Mouse (Mus musculus): ENCODE measurements at regions not wholly inside any gene's neighbourhood (a gene's known extent, or its start where the extent isn't known, plus 50 kb on each side); places are given as distances from the start of the nearest gene placed in this dataset.

- TF ChIP-seq POLR2A (IDR thresholded peaks at IDR 0.05; ENCODE audit: borderline replicate concordance, extremely low read depth, low read depth, low read length) = no peak
- no peak for TF ChIP-seq CTCF (IDR thresholded peaks at IDR 0.05; ENCODE audit: insufficient read depth, low read length)
These were observed 171.0 kb upstream of the Ctnnb1 start for GRCm38 (mm10) chr9:120758003-120758402.
